Mouse (Mus musculus) heart, embryonic 14.5 days (tissue): ENCODE measurements at regions not wholly inside any gene's neighbourhood (a gene's known extent, or its start where the extent isn't known, plus 50 kb on each side); places are given as distances from the start of the nearest gene placed in this dataset.

Experiments used
- ATAC-seq: fragments of 200-750 bp; cut with Nextera tagmentation; 2 replicates; pipeline ENCODE4 v1.8.0; 2017; ENCODE audit warnings: low read depth, moderate TSS enrichment; ENCODE audit not compliant: insufficient number of reproducible peaks, insufficient read depth, low FRiP score
- H3K27ac ChIP-seq, 2 experiments: fragments of 200-500 bp in 1 of 2; fragments of 300-500 bp in 1 of 2; sonication (generic) in 1 of 2; replicated peaks in 1 of 2; 2 replicates each; pipeline ENCODE4 v1.5.1; 2012 to 2014; ENCODE audit warnings: low read depth in 2 of 2, low read length in 2 of 2, control low read depth in 1 of 2, mild to moderate bottlenecking in 1 of 2, mixed read lengths in 1 of 2; ENCODE audit not compliant: control insufficient read depth in 1 of 2, insufficient read depth in 1 of 2
- H3K27me3 ChIP-seq: fragments of 300-500 bp; sonication (generic); 2 replicates; pipeline ENCODE4 v1.6.1; 2014; ENCODE audit warnings: mild to moderate bottlenecking, low read length, control low read depth; ENCODE audit not compliant: control insufficient read depth, insufficient read depth
- H3K36me3 ChIP-seq: fragments of 300-500 bp; sonication (generic); 2 replicates; pipeline ENCODE4 v1.6.1; 2014; ENCODE audit warnings: mild to moderate bottlenecking, control low read depth, low read length, mixed read lengths; ENCODE audit not compliant: control insufficient read depth, insufficient read depth
- H3K4me1 ChIP-seq, 2 experiments: fragments of 200-500 bp in 1 of 2; fragments of 300-500 bp in 1 of 2; sonication (generic) in 1 of 2; 2 replicates each; pipeline ENCODE4 v1.6.1; 2012 to 2014; ENCODE audit warnings: low read length in 2 of 2, control low read depth in 1 of 2, mixed read lengths in 1 of 2; ENCODE audit not compliant: control insufficient read depth in 2 of 2, insufficient read depth in 2 of 2
- H3K4me2 ChIP-seq: fragments of 300-500 bp; sonication (generic); 2 replicates; pipeline ENCODE4 v1.6.1; 2014; ENCODE audit warnings: mild to moderate bottlenecking, low read length
- H3K4me3 ChIP-seq, 2 experiments: fragments of 200-500 bp in 1 of 2; fragments of 300-500 bp in 1 of 2; sonication (generic) in 1 of 2; 2 replicates each; pipeline ENCODE4 v1.5.1; 2012 to 2014; ENCODE audit warnings: low read length in 2 of 2, mild to moderate bottlenecking in 2 of 2, control low read depth in 1 of 2, low read depth in 1 of 2, moderate library complexity in 1 of 2; ENCODE audit not compliant: control insufficient read depth in 1 of 2, insufficient read depth in 1 of 2
- H3K9ac ChIP-seq: fragments of 300-500 bp; sonication (generic); 2 replicates; pipeline ENCODE4 v1.6.1; 2014; ENCODE audit warnings: mild to moderate bottlenecking, low read length
- H3K9me3 ChIP-seq: fragments of 300-500 bp; sonication (generic); 2 replicates; pipeline ENCODE4 v1.6.1; 2016; ENCODE audit warnings: low read length, control low read depth; ENCODE audit not compliant: control insufficient read depth
- WGBS: fragments of 180-500 bp; shearing (Covaris S2); extraction: QIAGEN DNeasy Blood & Tissue Kit; methylation state at CpG from one replicate; pipeline ENCODE4 v1.1.7; 2014; 5-methylcytosine and 5-hydroxymethylcytosine counted together

DNA sequence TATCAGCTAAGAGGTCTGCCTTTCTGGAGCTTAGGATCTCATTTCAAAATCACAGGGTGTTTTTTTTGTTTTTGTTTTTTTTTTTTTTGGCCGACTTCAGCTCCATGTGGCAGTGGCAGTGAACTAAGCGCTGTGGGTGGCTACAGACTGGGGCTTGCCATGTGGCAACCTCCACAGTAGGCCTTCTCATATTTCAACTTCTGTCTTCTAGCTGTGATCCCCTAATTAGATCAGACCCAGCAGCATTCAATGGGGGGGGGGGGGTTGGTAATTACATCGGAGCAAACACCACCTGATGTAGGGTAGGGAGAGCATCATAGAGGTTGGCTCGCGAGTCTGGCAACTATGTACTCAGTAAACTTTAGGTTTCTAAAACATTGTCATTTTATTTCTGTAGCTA lies 392.1 kb upstream of the Dcn start:
- no peaks in the 10 kb centered on the region for H3K4me1 ChIP-seq
- no peak overlapping the region for H3K9ac ChIP-seq
- H3K36me3 ChIP-seq = no peaks in the 10 kb centered on the region
- no peak for ATAC-seq
- H3K4me2 ChIP-seq = no peak overlapping the region
- H3K27ac ChIP-seq = no peak overlapping the region
- no peaks in the 10 kb centered on the region for H3K27me3 ChIP-seq
- 68% methylated on average over 5 of the region's 5 CpGs for WGBS
- no peaks in the 10 kb centered on the region for H3K9me3 ChIP-seq
- H3K4me3 ChIP-seq = no peak overlapping the region

DNA sequence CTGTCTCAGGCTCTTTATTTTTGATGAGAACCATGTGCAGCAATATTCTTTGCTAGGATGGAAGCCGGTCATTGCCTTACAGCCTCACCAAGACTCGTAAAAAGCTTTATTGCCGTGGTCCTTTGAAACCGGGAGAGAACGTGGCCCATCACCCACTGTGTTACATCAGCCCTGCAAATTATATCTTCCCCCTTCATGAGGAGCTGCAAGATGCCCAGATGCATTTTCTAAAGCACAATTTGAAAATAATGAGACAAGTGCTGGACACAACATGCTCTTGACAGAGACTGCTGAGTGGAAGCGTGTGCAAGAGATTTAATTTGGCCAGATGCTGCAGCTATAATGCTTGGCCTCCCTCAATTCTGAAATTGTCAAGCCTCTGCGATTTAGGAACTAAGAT lies 389.2 kb upstream of the Dcn start:
- Histone ChIP-seq H3K4me3 (no peak overlapping the region), H3K27me3 (no peaks in the 10 kb centered on the region), H3K4me2 (no peak overlapping the region), H3K9me3 (no peaks in the 10 kb centered on the region), H3K9ac (no peak overlapping the region), H3K27ac (no peak overlapping the region), H3K36me3 (no peaks in the 10 kb centered on the region), H3K4me1 (no peaks in the 10 kb centered on the region)
- no peak for ATAC-seq
- whole genome bisulfite sequencing = 88% methylated on average over 7 of the region's 7 CpGs

DNA sequence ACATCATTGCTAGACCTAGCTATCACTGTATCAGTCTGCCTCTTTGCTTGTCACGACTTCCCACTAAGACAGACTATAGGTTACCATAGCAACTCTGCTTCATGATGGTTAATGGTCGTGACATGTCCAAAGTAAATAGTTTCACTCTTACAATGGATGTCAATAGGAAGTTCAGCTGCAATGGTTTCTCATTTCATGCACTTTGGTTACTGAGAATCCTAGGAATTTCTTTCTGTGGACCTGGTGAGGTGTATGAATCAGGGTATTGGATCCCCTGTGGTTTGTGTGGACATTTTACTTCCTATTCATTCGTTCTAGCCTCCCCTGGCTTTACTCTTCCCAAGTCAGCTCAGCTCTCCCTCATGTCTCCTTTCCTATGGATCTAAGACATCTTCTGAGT lies 385.5 kb upstream of the Dcn start:
- 49% methylated on average over 3 of the region's 3 CpGs for WGBS
- H3K27me3 ChIP-seq = no peaks in the 10 kb centered on the region
- no peaks in the 10 kb centered on the region for H3K9me3 ChIP-seq
- H3K4me2 ChIP-seq = no peak overlapping the region
- H3K27ac ChIP-seq = no peak overlapping the region
- no peak overlapping the region for H3K9ac ChIP-seq
- no peaks in the 10 kb centered on the region for H3K36me3 ChIP-seq
- ATAC-seq = no peak
- H3K4me1 ChIP-seq = no peaks in the 10 kb centered on the region
- no peak overlapping the region for H3K4me3 ChIP-seq

DNA sequence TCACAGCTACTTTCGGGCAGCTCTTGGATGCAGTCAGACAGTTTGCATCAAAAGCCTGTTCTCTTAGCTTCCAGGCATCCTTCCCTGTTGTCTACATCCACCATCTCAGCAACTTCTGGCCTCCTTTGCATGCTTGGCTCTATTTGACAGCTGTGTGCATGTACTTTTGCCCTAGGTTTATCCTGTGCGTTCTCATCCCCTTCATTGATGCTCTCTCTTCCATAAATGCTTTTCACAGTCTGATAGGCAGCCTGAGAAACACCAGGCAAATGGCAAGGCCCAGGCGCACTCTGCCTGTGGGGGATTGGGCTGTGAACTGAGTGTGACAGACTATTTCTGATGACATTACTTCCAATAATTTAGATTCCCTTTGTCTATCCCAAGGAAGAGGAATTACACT lies 364.9 kb upstream of the Dcn start:
- Histone ChIP-seq H3K27me3 (no peaks in the 10 kb centered on the region), H3K27ac (no peak overlapping the region), H3K4me1 (no peaks in the 10 kb centered on the region), H3K4me3 (no peak overlapping the region), H3K9me3 (no peaks in the 10 kb centered on the region), H3K4me2 (no peak overlapping the region), H3K9ac (no peak overlapping the region), H3K36me3 (no peaks in the 10 kb centered on the region)
- WGBS = 73% methylated on average over 3 of the region's 3 CpGs
- ATAC-seq = no peak

DNA sequence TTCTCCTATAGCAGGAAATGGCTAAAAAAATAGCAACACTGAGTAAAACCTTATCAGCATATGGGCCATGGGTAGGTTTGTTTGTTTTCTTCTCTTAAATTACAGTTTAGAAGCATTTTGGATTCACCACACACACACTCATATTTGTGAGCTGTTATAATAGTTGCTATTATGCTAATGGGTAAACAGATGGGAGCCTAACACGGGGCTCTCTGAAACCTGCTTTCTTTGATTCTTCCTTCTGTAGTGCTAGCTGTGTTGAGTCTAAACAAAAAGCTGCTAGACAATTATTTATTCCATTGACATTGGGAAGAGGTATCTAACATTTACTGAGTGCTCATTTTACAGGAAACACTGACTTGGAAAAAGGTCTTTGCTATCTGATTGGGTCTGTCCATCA lies 356.7 kb upstream of the Dcn start:
- WGBS = 79% methylated on average over 1 of the region's 1 CpGs
- Histone ChIP-seq H3K27ac (no peak overlapping the region), H3K4me2 (no peak overlapping the region), H3K9me3 (no peaks in the 10 kb centered on the region), H3K4me1 (no peaks in the 10 kb centered on the region), H3K27me3 (no peaks in the 10 kb centered on the region), H3K9ac (no peak overlapping the region), H3K4me3 (no peak overlapping the region), H3K36me3 (no peaks in the 10 kb centered on the region)
- no peak for ATAC-seq

DNA sequence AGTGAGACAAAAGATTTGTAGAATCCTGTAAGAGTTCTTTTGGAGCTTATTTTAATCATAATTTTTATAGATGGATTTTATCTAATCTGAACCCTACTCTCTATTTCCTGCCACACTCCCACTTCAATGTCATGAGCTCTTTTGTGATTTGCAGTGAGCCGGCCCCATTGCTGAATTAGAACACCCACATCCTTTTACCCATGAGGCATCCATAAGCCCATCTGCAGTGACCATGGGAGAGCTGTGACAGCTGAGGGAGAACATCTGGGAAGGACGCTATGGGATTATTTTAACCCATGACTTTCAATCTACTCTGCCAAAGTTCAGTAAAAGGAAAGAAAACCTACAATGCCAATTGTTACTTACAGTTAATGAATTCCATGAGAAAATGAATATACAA lies 337.8 kb upstream of the Dcn start:
- no peak overlapping the region for H3K27ac ChIP-seq
- no peaks in the 10 kb centered on the region for H3K27me3 ChIP-seq
- H3K36me3 ChIP-seq = no peaks in the 10 kb centered on the region
- H3K4me1 ChIP-seq = 0 out of 4 replicates have a peak, but pooled peaks cover 0 to 7% of the 10 kb centered on the region in 2 experiments
- H3K9ac ChIP-seq = no peak overlapping the region
- ATAC-seq = no peak
- 58% methylated on average over 2 of the region's 2 CpGs for WGBS
- H3K4me2 ChIP-seq = no peak overlapping the region
- H3K4me3 ChIP-seq = no peak overlapping the region
- H3K9me3 ChIP-seq = no peaks in the 10 kb centered on the region

DNA sequence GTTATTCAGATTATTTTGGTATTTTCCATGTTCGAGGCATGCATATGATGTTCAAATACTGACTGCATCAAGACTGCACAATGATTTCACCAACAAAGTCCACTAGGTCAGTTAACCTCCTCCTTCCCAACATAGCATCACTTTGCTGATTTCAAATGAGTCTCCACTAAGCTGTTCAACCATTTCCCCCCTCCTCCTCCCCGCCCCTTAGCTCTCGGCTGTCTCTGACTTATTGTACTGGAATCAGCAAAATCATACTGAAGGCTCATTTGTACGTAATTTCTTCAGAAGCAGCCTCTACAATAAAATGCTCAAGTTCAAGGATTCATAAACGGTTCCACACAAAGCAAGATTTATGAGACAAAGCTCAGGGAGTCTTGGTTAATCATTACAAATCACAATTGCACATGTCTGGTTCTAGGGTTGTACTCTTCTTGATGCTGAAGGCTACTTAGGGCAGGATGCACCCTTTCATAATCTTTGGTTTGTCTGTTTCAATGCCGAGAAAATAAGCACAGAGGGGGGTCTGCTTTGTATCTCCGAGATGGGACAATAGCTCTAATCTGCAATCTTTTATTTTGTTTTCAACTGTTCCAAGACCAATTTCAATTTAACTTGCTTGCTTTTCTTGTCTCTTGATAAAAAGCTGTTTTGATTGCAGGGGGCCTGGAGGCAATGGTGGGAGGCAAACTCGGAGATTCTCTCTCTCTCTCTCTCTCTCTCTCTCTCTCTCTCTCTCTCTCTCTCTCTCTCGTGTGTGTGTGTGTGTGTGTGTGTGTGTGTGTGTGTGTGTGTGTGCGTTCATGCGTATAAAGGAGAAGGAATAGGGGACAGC lies 320.6 kb upstream of the Dcn start:
- Histone ChIP-seq H3K4me1 (no peaks in the 10 kb centered on the region; a peak in 1 of 4 replicates), H3K4me3 (no peak overlapping the region), H3K27me3 (no peaks in the 10 kb centered on the region), H3K36me3 (no peaks in the 10 kb centered on the region), H3K4me2 (no peak overlapping the region), H3K9me3 (no peaks in the 10 kb centered on the region), H3K9ac (no peak overlapping the region), H3K27ac (0 out of 4 replicates have a peak overlapping the region, but pooled peaks of 1 of the 2 experiments have one; percentile 22)
- ATAC-seq = no peak
- WGBS = 53% methylated on average over 10 of the region's 11 CpGs

DNA sequence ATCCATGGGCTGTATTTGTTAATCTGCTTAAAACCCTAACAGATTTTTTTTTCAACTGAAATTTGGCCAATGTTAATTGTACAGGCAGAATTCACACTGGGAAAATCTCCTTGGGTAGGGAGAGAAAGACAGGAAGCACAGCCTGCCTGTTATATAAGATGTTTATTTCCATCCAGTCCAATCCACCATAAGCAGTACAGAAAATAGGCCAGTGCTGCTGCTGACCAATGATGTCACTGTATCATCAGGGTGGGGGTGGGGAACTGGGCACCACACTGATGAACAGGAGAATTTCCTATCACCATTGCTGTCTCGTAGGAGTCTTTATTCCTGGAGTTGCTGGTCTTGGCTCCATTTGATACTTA lies 320.0 kb upstream of the Dcn start:
- H3K4me3 ChIP-seq = no peak overlapping the region
- H3K27me3 ChIP-seq = no peaks in the 10 kb centered on the region
- H3K9me3 ChIP-seq = no peaks in the 10 kb centered on the region
- no peak for ATAC-seq
- H3K4me1 ChIP-seq = no peaks in the 10 kb centered on the region; a peak in 1 of 4 replicates
- no peaks in the 10 kb centered on the region for H3K36me3 ChIP-seq
- WGBS = 61% methylated on average over 1 of the region's 1 CpGs
- H3K9ac ChIP-seq = no peak overlapping the region
- peak overlapping the region in 1 of 2 experiments; percentile 3; a peak in 1 of 4 replicates for H3K27ac ChIP-seq
- H3K4me2 ChIP-seq = no peak overlapping the region
